Mouse (Mus musculus): ENCODE measurements around the gene Ostf1.
A peak's percentile ranks its signal among the peaks of the same experiment; 100 is the strongest.

The Ostf1 gene

DNA sequence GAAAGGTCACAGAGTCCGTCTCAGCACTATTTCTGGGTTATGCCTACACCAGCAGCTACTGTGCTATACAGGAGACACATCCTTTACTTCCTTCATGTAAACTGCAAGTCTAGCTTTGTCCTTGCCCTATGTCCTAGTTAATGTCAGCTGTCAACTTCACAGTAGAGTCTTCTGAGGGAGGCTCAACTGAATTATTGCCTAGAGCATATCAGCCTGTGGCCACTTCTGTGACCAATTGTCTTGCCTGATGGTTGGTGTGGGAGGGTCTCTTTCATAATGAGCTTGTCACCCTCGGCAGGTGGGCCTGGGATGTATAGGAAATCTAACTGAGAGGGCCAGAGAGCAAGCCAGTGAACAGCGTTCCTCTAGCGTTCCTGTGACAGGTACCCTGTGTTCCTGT, 11.8 kb upstream of the Ostf1 start:
- no peak for DNase-seq

DNA sequence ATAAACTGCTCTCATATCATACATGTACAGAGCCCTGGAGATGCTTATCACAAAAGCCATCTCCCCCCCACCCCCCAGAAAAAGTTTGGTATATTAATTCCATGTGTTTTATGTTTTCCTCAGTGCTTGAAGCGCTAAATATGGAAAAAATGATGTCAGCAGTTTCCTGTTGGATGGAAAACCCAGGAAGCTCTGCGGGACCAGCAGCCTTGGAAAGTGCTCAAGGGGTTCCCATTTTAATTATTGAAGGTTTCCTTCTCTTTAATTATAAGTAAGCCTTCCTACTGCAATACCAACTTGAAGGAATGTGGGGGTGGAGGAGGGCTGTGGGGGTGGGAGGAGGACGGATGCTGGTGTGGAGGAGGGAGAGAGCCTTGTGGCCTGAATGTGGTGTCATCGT, 9.4 kb upstream of the Ostf1 start:
- no peak for DNase-seq

GRCm38 (mm10) chr19:18639552-18639951, 7.9 kb upstream of the Ostf1 start:
- no peak for DNase-seq

GRCm38 (mm10) chr19:18638949-18639348, 7.3 kb upstream of the Ostf1 start:
- no peak for DNase-seq

DNA sequence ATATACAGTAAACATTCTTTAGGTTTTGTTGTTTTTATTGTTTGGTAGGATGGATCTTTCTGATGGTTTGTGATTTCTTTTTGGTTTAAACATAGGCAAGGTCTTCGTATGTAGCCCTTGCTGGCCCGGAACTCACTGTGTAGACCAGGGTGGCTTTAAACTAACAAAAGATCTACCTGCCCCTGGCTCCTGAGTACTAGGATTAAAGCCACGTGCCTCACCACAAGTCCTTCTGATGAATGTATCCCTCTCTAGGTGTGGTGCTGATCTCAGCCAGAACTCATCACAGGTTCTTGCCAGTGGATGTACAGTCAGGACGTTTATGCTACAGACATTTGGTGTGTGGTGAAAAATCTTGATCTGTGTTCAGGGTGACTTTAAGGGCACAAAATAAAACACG, 6.3 kb upstream of the Ostf1 start:
- DNase-seq = no peak

DNA sequence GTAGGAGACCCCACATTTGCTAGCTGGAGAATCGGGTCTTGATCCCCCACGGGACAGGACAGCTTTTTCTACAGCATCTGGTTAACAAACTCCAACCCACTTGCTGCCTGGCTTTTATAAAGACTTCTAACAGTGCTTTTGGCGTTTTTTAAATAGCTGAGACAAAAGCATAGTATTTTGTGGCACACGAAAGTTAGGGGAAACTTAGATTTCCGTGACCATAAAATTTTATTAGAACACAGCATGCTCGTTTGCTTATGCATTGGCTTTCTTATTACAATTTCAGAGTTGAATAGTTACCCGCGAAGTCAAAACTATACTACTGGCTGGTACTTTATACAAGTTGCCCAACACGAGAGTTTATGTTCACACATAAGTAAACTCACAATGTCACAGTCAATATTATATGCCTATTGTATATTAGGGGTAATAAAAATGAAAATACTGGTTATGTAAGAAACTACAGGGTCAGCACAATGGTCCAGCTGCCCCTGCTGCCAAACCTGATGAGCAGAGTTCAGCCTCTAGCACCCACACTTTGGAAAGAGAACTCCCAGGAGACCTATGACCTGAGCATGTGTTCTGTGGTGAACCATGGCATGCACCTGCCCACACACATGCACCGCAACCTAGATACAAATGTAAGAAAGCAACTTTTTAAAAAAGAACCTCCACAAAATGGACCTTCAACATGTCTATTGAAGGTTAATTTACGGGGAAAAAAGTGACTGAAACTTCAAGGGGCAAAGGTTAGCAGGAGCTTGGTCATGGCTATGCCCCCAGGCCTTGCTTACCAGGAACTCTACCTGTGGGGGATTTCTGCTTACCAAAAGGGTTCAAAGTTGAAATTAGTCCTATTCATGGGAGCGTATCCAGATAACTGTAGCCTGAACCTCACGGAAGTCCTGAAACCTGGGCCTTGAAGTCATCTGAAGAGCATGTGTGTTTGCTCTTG, 885 bp upstream of the Ostf1 start:
- DNase-seq = no peak

GRCm38 (mm10) chr19:18631161-18631643, 421 bp downstream of the Ostf1 start:
- DNase-seq = peak; percentile 84 to 87

- peak; percentile 51 to 58 for DNase-seq
These were observed 1.2 kb downstream of the Ostf1 start for GRCm38 (mm10) chr19:18630221-18631119.

DNA sequence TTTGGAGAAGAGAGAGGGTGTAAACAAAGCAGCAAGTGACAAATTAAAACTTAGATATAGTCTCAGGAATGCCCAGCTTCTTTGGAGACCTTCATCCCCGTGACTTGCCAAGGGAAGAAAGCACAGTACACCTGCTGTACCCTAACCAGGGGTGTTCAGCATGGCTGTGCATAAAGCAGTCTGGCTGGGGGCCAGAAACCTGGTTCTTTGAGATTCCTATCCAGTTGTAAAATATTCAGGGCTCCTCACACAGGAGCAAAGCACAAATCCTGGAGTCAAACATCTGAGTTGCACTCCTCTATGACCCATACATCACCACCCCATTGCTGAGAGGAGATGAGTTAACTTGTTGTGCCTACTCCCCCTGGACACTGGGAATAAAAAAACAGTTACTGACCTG, 2.0 kb downstream of the Ostf1 start:
- DNase-seq = peak in 1 of 2 experiments; percentile 22

- DNase-seq = no peak
These were observed 7.7 kb downstream of the Ostf1 start for GRCm38 (mm10) chr19:18623894-18624293.

DNA sequence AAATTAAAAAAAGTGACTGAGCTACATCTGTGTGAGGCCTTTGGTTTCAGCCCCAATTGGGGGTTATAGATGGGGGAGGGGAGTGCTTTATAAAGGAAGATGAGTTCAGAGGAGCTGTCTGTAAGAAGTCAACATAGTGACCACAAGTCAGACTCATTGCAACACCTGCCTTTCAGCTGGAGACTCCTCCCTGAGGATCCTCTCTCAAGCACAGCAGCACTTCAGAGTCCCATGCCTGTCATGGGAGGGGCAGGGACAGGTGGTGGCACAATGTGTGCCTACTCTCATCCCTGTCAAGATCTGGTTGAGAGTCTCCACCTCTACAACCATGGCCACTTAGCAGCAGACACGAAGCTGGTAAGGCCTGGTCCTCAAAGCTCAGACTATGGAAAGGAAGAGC, 11.9 kb downstream of the Ostf1 start:
- no peak for DNase-seq

GRCm38 (mm10) chr19:18619060-18619459, 12.6 kb downstream of the Ostf1 start:
- DNase-seq = no peak

DNA sequence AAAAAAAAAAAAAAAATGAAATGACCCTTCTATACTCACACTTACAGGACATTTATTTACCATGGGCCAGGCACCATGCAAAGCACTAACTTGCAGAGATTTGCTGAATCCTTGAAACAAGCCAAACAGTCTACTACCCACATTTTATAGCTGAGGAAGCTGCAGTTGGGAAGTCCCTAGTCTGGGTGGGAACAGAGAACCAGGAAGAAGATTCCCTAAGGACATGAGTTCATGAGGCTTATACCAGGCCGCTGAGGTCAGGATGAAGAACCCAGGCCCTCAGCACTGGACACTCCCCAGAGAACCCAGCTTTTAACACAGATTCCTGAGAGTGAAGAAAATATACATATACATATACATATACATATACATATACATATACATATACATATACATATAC, 14.1 kb downstream of the Ostf1 start:
- DNase-seq = no peak

DNA sequence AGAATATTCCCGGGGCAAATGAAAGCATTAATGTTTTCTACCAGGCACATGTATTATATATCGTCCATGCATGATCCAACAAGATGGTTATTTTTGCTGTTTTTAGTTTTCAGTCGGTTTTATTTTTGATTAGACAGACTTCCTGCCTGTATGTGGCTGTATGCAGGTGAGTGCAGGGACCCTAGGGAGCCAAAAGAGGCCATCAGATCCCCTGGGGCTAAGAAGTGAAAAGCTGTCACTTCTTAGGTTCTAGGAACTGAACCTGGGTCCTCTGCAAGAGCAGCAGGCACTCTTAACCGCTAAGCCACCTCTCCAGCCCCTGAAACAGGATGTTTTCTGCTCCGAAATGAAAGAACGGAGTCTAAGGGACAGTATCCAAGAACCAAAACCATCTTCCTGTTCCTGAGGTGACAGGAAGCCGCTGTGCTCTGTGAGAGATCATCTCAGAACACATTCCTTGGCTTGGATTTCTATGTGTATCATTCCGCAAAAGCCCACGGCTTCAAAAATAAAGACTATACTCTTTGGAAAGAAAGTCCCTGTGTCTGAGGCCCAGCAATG, 15.9 kb downstream of the Ostf1 start:
- DNase-seq = no peak

GRCm38 (mm10) chr19:18614337-18614736, 17.3 kb downstream of the Ostf1 start:
- no peak for DNase-seq

DNA sequence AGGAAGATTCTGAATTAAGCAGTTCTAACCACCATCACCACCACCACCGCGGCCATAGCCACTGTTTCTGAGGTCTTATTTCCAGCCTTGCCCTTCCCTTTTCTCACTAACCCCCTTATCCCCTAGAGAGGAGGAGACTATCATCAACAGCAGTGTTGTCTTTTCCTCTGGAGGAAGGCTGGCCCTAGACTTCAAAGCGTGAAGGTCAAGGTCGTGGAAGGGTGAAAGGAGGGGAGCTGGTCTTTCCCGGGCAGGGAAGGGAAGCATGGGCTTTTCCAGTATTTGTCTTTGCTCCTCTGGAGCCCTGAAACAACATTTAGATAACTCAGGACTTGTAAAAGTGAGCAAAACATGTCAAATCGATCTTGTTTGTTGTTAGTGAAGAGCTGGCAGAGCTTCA, 22.6 kb downstream of the Ostf1 start:
- no peak for DNase-seq

- no peak for DNase-seq
These were observed 23.7 kb downstream of the Ostf1 start for GRCm38 (mm10) chr19:18607907-18608306.

- DNase-seq = no peak
These were observed 28.6 kb downstream of the Ostf1 start for GRCm38 (mm10) chr19:18603011-18603410.

DNA sequence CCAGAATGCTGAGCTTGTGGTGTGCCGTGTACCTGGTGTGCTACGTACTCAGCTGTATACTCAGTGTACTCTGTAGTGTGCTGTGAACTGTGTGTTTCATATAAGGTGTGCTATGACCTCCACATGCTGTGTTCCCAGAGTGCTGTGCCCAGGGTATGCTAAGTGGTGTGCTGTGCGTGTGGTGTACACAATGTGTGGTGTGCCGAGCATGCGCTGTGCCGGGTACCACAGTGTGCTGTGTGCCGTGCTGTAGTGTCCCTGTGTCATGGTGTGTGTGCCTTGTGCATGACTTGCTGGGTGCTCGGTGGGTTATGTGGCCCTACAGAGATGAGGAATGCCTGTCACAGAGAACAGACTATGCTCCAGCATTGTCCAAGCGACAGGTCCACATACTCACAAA, 31.0 kb downstream of the Ostf1 start:
- DNase-seq = no peak

DNA sequence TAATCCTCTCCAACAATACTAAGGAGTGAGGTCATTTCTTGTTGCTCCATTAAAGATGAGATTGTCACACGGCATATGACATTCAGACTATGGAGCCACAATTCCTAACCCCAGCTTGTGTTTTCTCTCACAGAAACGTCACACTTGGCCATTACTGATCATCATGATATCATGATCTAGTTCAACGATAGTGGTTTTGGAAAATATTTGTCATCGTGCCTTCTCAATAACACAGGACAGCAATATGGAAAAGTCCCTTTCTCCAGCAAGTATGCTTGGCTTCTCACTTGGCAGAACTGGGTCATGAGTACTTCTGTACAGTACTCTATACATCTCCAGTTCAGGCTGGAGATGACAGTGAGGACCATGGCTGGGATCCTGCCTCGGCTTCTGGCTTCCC, 32.0 kb downstream of the Ostf1 start:
- DNase-seq = no peak

GRCm38 (mm10) chr19:18599051-18599450, 32.6 kb downstream of the Ostf1 start:
- DNase-seq = no peak

GRCm38 (mm10) chr19:18598265-18598926, 33.2 kb downstream of the Ostf1 start:
- DNase-seq = no peak

GRCm38 (mm10) chr19:18597772-18598171, 33.9 kb downstream of the Ostf1 start:
- DNase-seq = no peak

All from lung, postnatal 4 days (tissue).